Mouse (Mus musculus): ENCODE measurements at regions not wholly inside any gene's neighbourhood (a gene's known extent, or its start where the extent isn't known, plus 50 kb on each side); places are given as distances from the start of the nearest gene placed in this dataset.
A peak's percentile ranks its signal among the peaks of the same experiment; 100 is the strongest.

GRCm38 (mm10) chr8:87019795-87020194 lies 134.7 kb upstream of the N4bp1 start:
- no peak for DNase-seq (ENCODE audit: low spot score)

- DNase-seq (ENCODE audit: low spot score) = no peak
Observed at GRCm38 (mm10) chr8:86975546-86975945, 90.5 kb upstream of the N4bp1 start.

GRCm38 (mm10) chr8:86971736-86972135 lies 86.7 kb upstream of the N4bp1 start:
- DNase-seq (ENCODE audit: low spot score) = no peak

- DNase-seq (ENCODE audit: low spot score) = no peak
Observed at GRCm38 (mm10) chr8:86969051-86969450, 84.0 kb upstream of the N4bp1 start.

GRCm38 (mm10) chr8:86967891-86968311 lies 82.8 kb upstream of the N4bp1 start:
- DNase-seq (ENCODE audit: low spot score) = peak; percentile 1

- DNase-seq (ENCODE audit: low spot score) = no peak
Observed at GRCm38 (mm10) chr8:86961218-86962195, 76.4 kb upstream of the N4bp1 start.

Measured in ovary, postnatal 14 days (tissue).